Mouse (Mus musculus) midbrain, embryonic 11.5 days (tissue): Measurements from ENCODE around the gene Olfr1344. TPM values are rescaled to one million over a fixed set of nuclear protein-coding genes. Genes with fewer than 3 reads are reported as not detected.

ENCODE experiments used
- ATAC-seq: fragments of 200-750 bp; cut with Nextera tagmentation; 2 replicates; pipeline ENCODE4 v1.8.0; 2017; ENCODE audit warnings: moderate TSS enrichment, moderate library complexity; ENCODE audit not compliant: low FRiP score
- DNase-seq: peaks from one replicate; pipeline ENCODE4 v3.0.0; 2015; ENCODE audit warnings: low spot score; ENCODE audit errors: missing footprints
- H3K27ac ChIP-seq: fragments of 300-500 bp; sonication (generic); 2 replicates; pipeline ENCODE4 v1.5.1; 2014; ENCODE audit warnings: low read depth, low read length
- H3K27me3 ChIP-seq: fragments of 300-500 bp; sonication (generic); 2 replicates; pipeline ENCODE4 v1.6.1; 2014; ENCODE audit warnings: mild to moderate bottlenecking, low read length, moderate library complexity, mixed read lengths; ENCODE audit not compliant: control insufficient read depth, insufficient read depth
- H3K36me3 ChIP-seq: fragments of 300-500 bp; sonication (generic); 2 replicates; pipeline ENCODE4 v1.6.1; 2014; ENCODE audit warnings: mild to moderate bottlenecking, low read length, moderate library complexity, mixed read lengths; ENCODE audit not compliant: control insufficient read depth, insufficient read depth
- H3K4me1 ChIP-seq: fragments of 300-500 bp; sonication (generic); 2 replicates; pipeline ENCODE4 v1.6.1; 2014; ENCODE audit warnings: low read length; ENCODE audit not compliant: control insufficient read depth, insufficient read depth
- H3K4me2 ChIP-seq: fragments of 300-500 bp; sonication (generic); 2 replicates; pipeline ENCODE4 v1.6.1; 2014; ENCODE audit warnings: mild to moderate bottlenecking, moderate library complexity
- H3K4me3 ChIP-seq: fragments of 300-500 bp; sonication (generic); 2 replicates; pipeline ENCODE4 v1.5.1; 2014; ENCODE audit warnings: low read depth, low read length
- H3K9ac ChIP-seq: fragments of 300-500 bp; sonication (generic); 2 replicates; pipeline ENCODE4 v1.6.1; 2014; ENCODE audit warnings: low read length
- H3K9me3 ChIP-seq: fragments of 300-500 bp; sonication (generic); 2 replicates; pipeline ENCODE4 v1.6.1; 2016; ENCODE audit warnings: low read length; ENCODE audit not compliant: control insufficient read depth
- WGBS: fragments of 180-500 bp; shearing (Covaris S2); extraction: QIAGEN DNeasy Blood & Tissue Kit; methylation state at CpG from one replicate; pipeline ENCODE4 v1.1.7; 2014; 5-methylcytosine and 5-hydroxymethylcytosine counted together
- polyA plus RNA-seq: library from polyadenylated mRNA; unstranded; fragments of >200 nt; fragmentation: Nextera tagmentation; extraction: Ambion mirVana; gene quantifications from 2 replicates; pipeline ENCODE4 v1.2.1, GENCODE M21; 2014

Gene Olfr1344
- not detected in 2 replicates for polyA plus RNA-seq

DNA sequence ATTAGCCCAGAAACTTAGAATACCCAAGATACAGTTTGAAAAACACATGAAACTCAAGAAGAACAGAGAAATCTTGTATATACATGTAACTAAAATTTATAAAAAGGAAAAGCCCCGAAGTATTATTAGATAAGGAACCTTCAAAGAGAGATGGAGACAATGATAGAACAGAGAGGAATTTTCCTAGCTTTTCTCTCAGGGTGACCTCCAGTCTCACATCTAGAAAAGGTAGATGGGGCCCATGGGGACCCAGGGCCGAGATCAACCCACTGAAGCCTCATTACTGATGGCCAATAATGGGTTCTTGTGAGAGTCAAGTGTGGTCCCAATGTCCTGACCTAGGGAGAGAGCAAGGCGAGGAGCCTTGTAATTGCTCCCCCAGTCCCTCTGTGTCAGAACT, at the start of gene Olfr1344:
Gene Olfr1344, plus strand, starts transcription at position 301 of the 400 bp plus-strand sequence.
- Histone ChIP-seq H3K27me3 (no peaks in the 10 kb centered on the region), H3K4me3 (no peak within 1 kb of the TSS), H3K9ac (no peak within 1 kb of the TSS), H3K9me3 (no peaks in the 10 kb centered on the region), H3K4me1 (peaks cover 8% of the 10 kb centered on the region; the same call in 1 of the 2 replicates), H3K4me2 (no peak within 1 kb of the TSS), H3K36me3 (no peaks in the 10 kb centered on the region), H3K27ac (no peak within 1 kb of the TSS)
- ATAC-seq: no peak
- 86% methylated on average over 3 of the region's 3 CpGs for WGBS
- DNase-seq: no peak

DNA sequence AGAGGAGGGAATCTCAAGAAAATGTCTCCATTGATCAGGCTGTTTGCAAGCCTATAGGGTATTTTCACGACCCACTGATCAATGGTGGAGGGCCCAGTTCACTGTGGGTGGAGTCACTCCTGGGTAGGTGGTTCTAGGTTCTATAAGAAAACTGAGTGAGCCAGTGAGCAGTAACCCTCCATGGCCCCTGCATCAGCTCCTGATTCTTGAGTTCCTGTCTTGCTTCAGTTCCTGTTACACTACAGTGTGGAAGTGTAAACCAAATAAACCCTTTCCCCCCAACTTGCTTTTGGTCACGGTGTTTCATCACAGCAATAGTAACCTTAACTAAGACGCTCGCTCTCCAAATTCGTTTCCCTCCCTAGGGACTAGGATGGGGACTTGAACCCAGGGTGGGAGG, 49.5 kb upstream of the Olfr1344 start:
- no peak overlapping the region for H3K9ac ChIP-seq
- H3K9me3 ChIP-seq: no peaks in the 10 kb centered on the region
- H3K4me2 ChIP-seq: no peak overlapping the region
- ATAC-seq: no peak
- H3K36me3 ChIP-seq: peaks cover 10% of the 10 kb centered on the region
- peaks cover under 1% of the 10 kb centered on the region; the same call in 1 of the 2 replicates for H3K4me1 ChIP-seq
- H3K4me3 ChIP-seq: no peak overlapping the region
- no peak for DNase-seq
- H3K27me3 ChIP-seq: no peaks in the 10 kb centered on the region
- no peak overlapping the region for H3K27ac ChIP-seq
- WGBS: 89% methylated on average over 5 of the region's 5 CpGs

DNA sequence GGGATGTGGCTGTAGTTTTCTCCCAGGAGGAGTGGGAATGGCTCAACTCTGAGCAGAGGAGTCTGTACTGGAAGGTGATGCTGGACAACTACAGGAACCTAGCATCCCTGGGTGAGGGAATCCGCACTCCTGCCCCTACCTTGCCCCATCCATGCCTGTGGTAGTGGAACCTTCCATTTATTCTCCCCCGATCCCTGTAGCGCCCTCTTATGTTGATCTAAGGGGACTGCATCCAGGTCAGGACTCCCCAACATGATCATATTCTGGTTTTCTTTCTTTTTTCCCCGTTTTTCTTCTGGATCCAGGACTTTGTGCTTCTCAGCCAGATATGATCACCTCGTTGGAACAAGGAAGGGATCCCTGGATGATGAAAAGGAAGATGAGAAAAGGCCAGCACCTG, 49.0 kb upstream of the Olfr1344 start:
- H3K4me3 ChIP-seq: no peak overlapping the region
- 69% methylated on average over 5 of the region's 5 CpGs for WGBS
- DNase-seq: no peak
- ATAC-seq: no peak
- no peaks in the 10 kb centered on the region for H3K9me3 ChIP-seq
- H3K27me3 ChIP-seq: no peaks in the 10 kb centered on the region
- H3K4me1 ChIP-seq: no peaks in the 10 kb centered on the region
- H3K27ac ChIP-seq: no peak overlapping the region
- H3K36me3 ChIP-seq: peaks cover 11% of the 10 kb centered on the region
- no peak overlapping the region for H3K9ac ChIP-seq
- no peak overlapping the region for H3K4me2 ChIP-seq

DNA sequence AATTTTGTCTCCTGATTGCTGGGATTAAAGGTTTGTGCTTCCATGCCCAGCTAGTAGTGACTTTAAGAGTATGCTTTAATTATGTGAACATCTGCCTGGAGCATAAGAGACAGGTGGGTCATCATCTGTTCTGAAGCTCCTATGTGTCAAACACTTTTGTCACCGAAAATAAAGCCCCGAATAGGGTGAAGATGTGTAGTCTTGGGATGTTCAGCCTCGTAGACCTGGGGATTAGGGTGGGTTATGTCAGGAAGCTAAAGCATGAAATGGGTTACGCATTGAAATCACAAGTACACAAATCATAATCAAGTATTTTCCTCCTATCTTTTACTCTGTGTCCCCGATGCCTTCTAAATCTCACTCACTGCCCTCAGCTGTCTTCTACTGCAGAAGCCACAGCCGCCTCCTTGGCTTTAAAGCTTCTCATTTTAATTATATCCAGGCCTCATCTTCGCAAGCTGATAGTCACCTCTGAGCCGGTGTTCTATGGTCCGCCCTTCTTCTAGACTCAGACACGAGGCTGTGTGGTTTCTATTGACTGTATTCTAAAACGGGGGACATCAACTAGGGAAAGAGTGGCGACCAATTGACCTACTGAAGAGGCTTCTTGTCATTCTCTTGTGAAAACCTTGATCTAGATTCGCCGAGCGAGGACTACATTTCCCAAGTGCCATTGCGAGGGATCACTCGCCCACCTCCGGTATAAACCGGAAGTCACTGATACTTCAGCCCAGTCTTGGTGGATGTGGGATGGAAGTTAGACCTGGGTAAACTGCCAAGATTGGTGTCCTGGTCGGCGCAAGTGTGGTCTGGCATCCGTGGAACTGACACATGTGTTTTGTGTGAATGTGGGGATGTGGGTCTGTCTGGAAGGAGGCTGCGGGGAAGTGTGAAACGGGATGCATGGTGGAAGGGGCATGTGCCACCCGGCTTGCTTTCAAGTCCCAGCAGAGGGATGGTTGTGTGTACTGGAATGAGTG, 40.2 kb upstream of the Olfr1344 start, which contains the start of gene Smim17:
Gene Smim17, plus strand, starts transcription at position 720 of the 980 bp plus-strand sequence.
- 28% methylated on average over 25 of the region's 25 CpGs for WGBS
- peak within 1 kb of the TSS; percentile 51 for H3K4me3 ChIP-seq
- H3K9ac ChIP-seq: peak within 1 kb of the TSS; percentile 71
- ATAC-seq: peak; percentile 95
- no peaks in the 10 kb centered on the region for H3K27me3 ChIP-seq
- peak within 1 kb of the TSS; percentile 68 for H3K4me2 ChIP-seq
- H3K9me3 ChIP-seq: no peaks in the 10 kb centered on the region
- H3K36me3 ChIP-seq: peaks cover 5% of the 10 kb centered on the region; the same call in 1 of the 2 replicates
- DNase-seq: peak; percentile 92
- H3K27ac ChIP-seq: no peak within 1 kb of the TSS
- H3K4me1 ChIP-seq: peaks cover 2% of the 10 kb centered on the region; the same call in 1 of the 2 replicates

DNA sequence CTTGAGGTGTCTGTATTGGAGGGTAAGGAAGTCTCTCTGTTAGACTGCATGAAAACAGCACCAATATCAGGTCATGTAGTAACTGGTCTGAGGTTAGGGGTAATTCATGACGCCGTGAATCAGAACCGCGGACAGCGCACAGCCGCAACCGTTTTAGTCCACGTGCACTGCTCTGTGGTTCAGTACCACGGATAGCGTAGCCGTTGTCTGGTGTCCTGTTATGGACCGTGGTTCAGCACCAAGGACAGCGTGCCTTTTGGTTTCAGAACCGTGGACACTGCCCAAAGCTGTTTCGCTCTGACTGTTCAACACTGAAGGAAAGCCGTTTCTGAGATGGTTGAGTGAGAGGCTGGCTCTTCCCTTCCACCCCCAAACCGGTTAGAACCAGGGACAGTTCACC, 28.4 kb upstream of the Olfr1344 start, which contains the start of gene Gm20715:
Gene Gm20715, plus strand, starts transcription at position 235 of the 400 bp plus-strand sequence.
- no peaks in the 10 kb centered on the region; the same call in 1 of the 2 replicates for H3K9me3 ChIP-seq
- H3K4me1 ChIP-seq: no peaks in the 10 kb centered on the region
- H3K4me3 ChIP-seq: no peak within 1 kb of the TSS
- H3K9ac ChIP-seq: no peak within 1 kb of the TSS
- H3K27me3 ChIP-seq: no peaks in the 10 kb centered on the region
- H3K27ac ChIP-seq: no peak within 1 kb of the TSS
- WGBS: under 1% methylated on average over 17 of the region's 17 CpGs
- no peak within 1 kb of the TSS for H3K4me2 ChIP-seq
- ATAC-seq: peak; percentile 89
- H3K36me3 ChIP-seq: no peaks in the 10 kb centered on the region
- DNase-seq: peak; percentile 96

DNA sequence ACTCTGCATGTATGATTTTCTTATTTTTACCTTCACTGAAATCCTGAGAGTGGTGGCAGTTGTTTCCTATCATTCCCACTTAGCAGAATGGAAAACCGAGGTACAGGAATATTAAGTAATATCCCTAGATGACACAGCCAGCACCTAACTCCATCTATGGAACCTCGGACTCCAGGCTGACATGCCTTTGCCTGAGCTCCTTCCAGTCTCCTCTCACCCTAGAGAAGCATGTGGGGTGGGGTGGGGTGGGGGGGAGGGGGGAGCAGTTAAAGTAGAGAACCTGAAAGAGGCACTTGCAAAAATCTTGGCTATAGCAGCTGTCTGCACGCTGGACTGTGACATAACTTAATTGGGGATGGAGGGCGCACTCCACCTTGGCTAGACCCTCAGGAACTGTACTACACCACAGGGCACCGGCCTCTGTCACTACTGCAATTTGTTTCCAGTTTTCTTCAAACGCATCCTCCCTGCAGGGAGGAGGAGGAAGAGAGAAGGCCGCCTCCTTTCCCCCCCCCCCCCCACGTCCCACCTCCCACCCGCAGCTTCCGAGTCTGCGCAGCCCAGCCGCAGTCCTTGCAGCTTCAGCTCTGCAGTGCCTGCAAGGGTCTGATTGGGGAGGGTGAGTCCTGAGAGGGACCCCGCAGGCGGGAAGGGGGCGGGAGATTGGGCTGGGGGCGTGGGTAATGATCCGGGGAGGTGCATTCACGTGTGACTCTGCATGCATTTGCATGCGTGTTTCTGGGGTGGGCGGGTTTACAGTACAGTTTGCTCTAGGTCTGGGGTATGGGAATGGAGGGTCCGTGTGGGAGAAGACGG, 23.7 kb upstream of the Olfr1344 start:
- Histone ChIP-seq H3K4me1 (no peaks in the 10 kb centered on the region), H3K9me3 (no peaks in the 10 kb centered on the region; the same call in 1 of the 2 replicates), H3K27ac (no peak overlapping the region), H3K9ac (no peak overlapping the region), H3K27me3 (no peaks in the 10 kb centered on the region), H3K36me3 (no peaks in the 10 kb centered on the region), H3K4me3 (no peak overlapping the region), H3K4me2 (peak overlapping the region; percentile 27)
- 9% methylated on average over 22 of the region's 22 CpGs for WGBS
- ATAC-seq (peak; percentile 72; the same call in 1 of the 2 replicates), DNase-seq (no peak)

DNA sequence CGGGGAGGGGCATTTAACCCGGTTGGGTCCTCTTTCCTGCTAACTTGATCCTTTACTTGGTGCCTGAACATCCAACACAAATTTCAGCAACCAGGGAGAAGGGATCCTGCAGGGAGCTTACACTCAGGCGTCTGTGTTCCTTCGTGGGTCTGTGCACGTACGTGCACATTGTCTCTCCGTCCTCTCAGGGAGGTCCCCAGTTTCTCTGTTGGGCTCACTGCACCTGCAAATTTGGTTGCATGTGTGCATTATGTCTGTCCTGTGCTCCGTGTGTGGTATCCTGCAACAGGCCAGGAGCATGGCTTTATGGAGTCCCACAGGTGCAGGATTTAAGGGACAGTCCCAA, 23.1 kb upstream of the Olfr1344 start:
- Histone ChIP-seq H3K27ac (no peak overlapping the region), H3K9me3 (no peaks in the 10 kb centered on the region; the same call in 1 of the 2 replicates), H3K4me3 (no peak overlapping the region), H3K4me1 (no peaks in the 10 kb centered on the region), H3K27me3 (no peaks in the 10 kb centered on the region), H3K4me2 (no peak overlapping the region), H3K9ac (no peak overlapping the region), H3K36me3 (no peaks in the 10 kb centered on the region)
- ATAC-seq (0 out of 2 replicates have a peak, but pooled peaks have one; percentile 45), DNase-seq (no peak)
- 15% methylated on average over 8 of the region's 8 CpGs for WGBS

DNA sequence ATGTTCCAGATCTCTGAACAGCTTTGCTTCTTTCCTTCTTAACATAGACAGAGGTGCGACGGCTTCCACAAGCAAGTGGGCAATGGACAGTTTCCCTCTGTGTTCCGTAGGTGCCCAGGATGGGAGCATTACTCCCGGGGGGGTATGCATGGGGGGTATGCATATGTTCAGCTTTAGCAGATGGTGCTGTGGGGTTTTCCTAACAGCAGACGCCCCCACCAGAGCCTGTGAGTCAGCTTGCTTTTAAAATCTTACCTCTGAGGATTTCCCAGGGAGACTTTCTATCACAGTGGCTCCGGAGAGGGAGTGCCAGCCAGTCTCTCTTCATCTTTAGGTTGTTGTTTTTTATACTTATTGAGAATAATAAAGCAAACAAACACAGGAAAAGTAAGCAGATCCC, 18.6 kb upstream of the Olfr1344 start:
- Histone ChIP-seq H3K9ac (no peak overlapping the region), H3K27ac (no peak overlapping the region), H3K36me3 (no peaks in the 10 kb centered on the region), H3K4me1 (no peaks in the 10 kb centered on the region), H3K9me3 (no peaks in the 10 kb centered on the region; the same call in 1 of the 2 replicates), H3K27me3 (no peaks in the 10 kb centered on the region), H3K4me2 (no peak overlapping the region), H3K4me3 (no peak overlapping the region)
- WGBS: 81% methylated on average over 6 of the region's 6 CpGs
- DNase-seq (no peak), ATAC-seq (no peak)
